Mouse (Mus musculus) hematopoietic stem cell, adult 5-6 weeks (primary cell): ENCODE results near the gene Gm44790. TPM values are rescaled to one million over a fixed set of nuclear protein-coding genes. Genes with fewer than 3 reads are reported as not detected.
A peak's percentile ranks its signal among the peaks of the same experiment; 100 is the strongest.
"Not testable (repeated sequence)": the region's sequence is repeated elsewhere in the genome, so short reads cannot be mapped to it uniquely, and the experiment has no call there.

Source experiments
- ATAC-seq, 2 experiments: fragments of 125-278 bp in 1 of 2; replicated peaks in 1 of 2; 2 replicates each; pipeline ENCODE4 v1.8.0; 2016 to 2017; ENCODE audit warnings: inconsistent platforms in 2 of 2, mild to moderate bottlenecking in 2 of 2, moderate number of reproducible peaks in 2 of 2, low read depth in 1 of 2, moderate TSS enrichment in 1 of 2; ENCODE audit not compliant: low FRiP score in 2 of 2, poor library complexity in 2 of 2, severe bottlenecking in 2 of 2, insufficient read depth in 1 of 2, low TSS enrichment in 1 of 2
- total RNA-seq: library from RNA; stranded (forward); fragments of 172-1452, 232-1000 nt; gene quantifications from 2 replicates; pipeline ENCODE4 v1.2.3, GENCODE M21; 2017

Gene Gm44790
- total RNA-seq, 1 experiment from 2014 or later, result not detected

- ATAC-seq, result peak; percentile 87 to 90
These were observed 61.1 kb downstream of the Gm44790 start for GRCm38 (mm10) chr6:86487358-86488148.

GRCm38 (mm10) chr6:86488149-86488485 lies 61.7 kb downstream of the Gm44790 start:
- ATAC-seq, result no peak

GRCm38 (mm10) chr6:86489945-86490344 lies 63.5 kb downstream of the Gm44790 start:
- ATAC-seq, result peak in 1 of 2 experiments; percentile 20; a peak in 1 of 4 replicates

GRCm38 (mm10) chr6:86490413-86490812 lies 64.0 kb downstream of the Gm44790 start:
- ATAC-seq, result not testable (repeated sequence)

- peak; percentile 67 to 79 for ATAC-seq
These were observed 67.2 kb downstream of the Gm44790 start for GRCm38 (mm10) chr6:86493469-86494263.

- no peak for ATAC-seq
These were observed 68.3 kb downstream of the Gm44790 start for GRCm38 (mm10) chr6:86494767-86495166.

Other genes starting within 250 kb of the Gm44790 start
- gene Tgfa, start 231.4 kb upstream of the Gm44790 start, total RNA-seq, result 0.25 TPM in 1 of 2 replicates, not detected in the other
- gene Fam136a, start 61.0 kb upstream of the Gm44790 start, total RNA-seq, result 58.5 and 66.4 TPM in 2 replicates
- 38.8 and 47.3 TPM in 2 replicates for gene Snrpg, start 55.4 kb upstream of the Gm44790 start, total RNA-seq
- 29.1 and 57.0 TPM in 2 replicates for gene Pcyox1, start 29.5 kb upstream of the Gm44790 start, total RNA-seq
- gene Tia1, start 22.4 kb upstream of the Gm44790 start, total RNA-seq, result 129 and 187 TPM in 2 replicates
- 29.6 and 30.8 TPM in 2 replicates for gene C87436, start 11.7 kb downstream of the Gm44790 start, total RNA-seq
- 84.5 and 121 TPM in 2 replicates for gene Pcbp1, start 99.7 kb downstream of the Gm44790 start, total RNA-seq
- 0.69 and 6.6 TPM in 2 replicates for gene Asprv1, start 201.5 kb downstream of the Gm44790 start, total RNA-seq
- 35.1 and 46.5 TPM in 2 replicates for gene Mxd1, start 242.5 kb downstream of the Gm44790 start, total RNA-seq